Mouse (Mus musculus) CD4-positive naive resting alpha-beta T cell, adult 57 days (primary cell): Measurements from ENCODE around the gene Colgalt1. TPM values are rescaled to one million over a fixed set of nuclear protein-coding genes. Genes with fewer than 3 reads are reported as not detected.

Experiments used
- total RNA-seq: library from RNA; stranded (reverse); gene quantifications from one replicate; pipeline ENCODE4 v1.2.4, GENCODE M21; 2023

The Colgalt1 gene
- 56.7 TPM for total RNA-seq

GRCm38 (mm10) chr8:71610822-71611651 is at the start of gene Colgalt1:
Colgalt1 (plus strand) TSS chr8:71610998.

GRCm38 (mm10) chr8:71566501-71566900 is 44.3 kb upstream of the Colgalt1 start, which contains the start of gene Nxnl1:
Nxnl1 (minus strand) TSS chr8:71566601.

GRCm38 (mm10) chr8:71568387-71568937 is 42.3 kb upstream of the Colgalt1 start, which contains the start of gene Slc27a1:
Slc27a1 (plus strand) TSS chr8:71568882.

DNA sequence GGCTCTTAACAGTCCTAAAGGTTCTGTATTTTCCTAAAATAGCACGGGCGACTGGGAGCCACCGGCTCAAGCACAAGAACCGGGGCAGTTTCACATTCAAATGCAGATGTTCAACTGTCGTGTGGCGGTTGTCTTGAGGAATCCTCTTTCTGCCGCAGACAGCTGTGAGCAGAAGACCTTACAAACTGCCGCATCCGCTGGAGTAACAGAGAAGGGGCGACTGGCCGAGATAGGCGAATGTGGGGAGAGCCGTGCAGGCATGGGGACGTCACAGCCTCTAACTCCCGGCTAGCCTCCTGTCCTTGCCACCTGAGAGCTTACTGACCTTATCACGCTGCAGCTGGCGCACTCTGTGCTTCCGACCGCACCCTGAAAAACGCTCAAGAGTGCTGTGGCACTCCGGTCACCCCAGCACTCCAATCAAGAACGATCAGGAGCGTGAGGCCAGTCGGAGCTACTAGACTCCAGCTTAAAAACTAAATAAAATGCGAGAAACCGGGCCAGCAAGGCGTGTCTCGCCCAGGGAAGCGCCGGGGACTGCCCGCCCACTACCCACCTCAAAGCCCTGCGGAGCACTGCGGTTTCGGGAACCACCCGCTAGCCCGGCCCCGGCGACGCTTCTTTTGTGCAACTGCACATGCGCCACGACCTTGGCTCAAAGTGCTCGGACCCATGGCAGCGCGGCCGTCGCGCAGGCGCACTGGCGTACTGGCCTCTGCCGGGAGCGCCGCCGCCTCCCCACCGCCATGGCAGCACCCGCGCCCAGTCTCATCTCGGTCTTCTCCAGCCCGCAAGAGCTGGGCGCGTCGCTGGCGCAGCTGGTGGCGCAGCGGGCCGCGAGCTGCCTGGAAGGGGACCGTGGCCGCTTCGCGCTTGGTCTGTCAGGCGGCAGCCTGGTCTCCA is 19.1 kb upstream of the Colgalt1 start, which contains the start of gene Pgls:
Gene Pgls, plus strand, starts transcription at position 706 of the 903 bp plus-strand sequence.

DNA sequence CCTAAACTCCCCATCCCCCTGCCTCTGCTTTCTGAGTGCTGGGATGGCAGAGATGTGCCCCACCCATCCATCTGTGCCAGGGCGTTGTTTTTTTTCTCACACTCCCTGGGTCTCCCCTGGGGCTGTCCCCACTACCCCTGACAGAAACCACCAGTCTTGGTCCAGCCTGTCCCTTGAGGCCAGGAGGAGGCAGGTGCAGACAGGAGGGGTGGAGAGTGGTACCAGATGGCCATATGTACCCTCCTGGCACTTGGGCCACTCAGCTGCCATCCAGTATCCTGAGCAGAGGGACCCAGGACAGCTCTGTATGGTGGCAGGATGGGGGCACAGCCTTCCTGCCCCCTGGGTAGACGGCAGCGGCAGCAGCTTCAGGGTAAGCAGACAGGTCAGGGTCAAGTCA is 13.3 kb upstream of the Colgalt1 start, which contains the start of gene Fam129c:
Gene Fam129c, plus strand, starts transcription at position 198 of the 400 bp plus-strand sequence.

DNA sequence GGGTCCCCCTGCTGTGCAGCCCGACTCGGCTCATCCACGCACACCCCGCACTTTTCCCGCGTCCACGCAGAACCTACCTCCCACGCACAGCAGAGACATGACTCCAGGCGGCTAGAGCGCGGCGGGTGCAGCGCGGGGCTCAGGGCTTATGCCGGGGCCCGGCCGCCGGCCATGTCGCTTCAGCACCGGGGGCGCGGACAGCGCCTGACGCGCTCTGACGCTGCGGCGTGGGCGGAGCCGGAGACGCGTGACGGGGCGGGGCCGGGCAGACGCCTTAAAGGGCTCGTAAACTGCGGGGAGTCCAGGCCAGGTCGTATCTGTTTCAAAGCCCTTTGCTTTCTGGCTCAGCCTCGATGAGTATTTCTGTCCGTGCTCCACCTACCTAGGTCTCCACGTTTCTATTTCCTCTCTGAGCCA is 60.8 kb downstream of the Colgalt1 start, which contains the start of gene Unc13a:
Gene Unc13a, minus strand, starts transcription at position 209 of the 417 bp plus-strand sequence.

Other genes starting within 250 kb of the Colgalt1 start
- gene Use1, start 244.2 kb upstream of the Colgalt1 start, total RNA-seq: 295 TPM
- gene Ocel1, start 239.7 kb upstream of the Colgalt1 start, total RNA-seq: 19.0 TPM
- gene Nr2f6, start 229.0 kb upstream of the Colgalt1 start, total RNA-seq: 4.8 TPM
- 0.47 TPM for gene Ushbp1, start 215.2 kb upstream of the Colgalt1 start, total RNA-seq
- gene Babam1, start 214.1 kb upstream of the Colgalt1 start, total RNA-seq: 107 TPM
- gene Ankle1, start 205.0 kb upstream of the Colgalt1 start, total RNA-seq: 1.6 TPM
- 94.1 TPM for gene Abhd8, start 147.3 kb upstream of the Colgalt1 start, total RNA-seq
- gene Mrpl34, start 146.0 kb upstream of the Colgalt1 start, total RNA-seq: 33.8 TPM
- 106 TPM for gene Dda1, start 141.8 kb upstream of the Colgalt1 start, total RNA-seq
- 22.8 TPM for gene Ano8, start 125.0 kb upstream of the Colgalt1 start, total RNA-seq
- 15.5 TPM for gene Gtpbp3, start 122.9 kb upstream of the Colgalt1 start, total RNA-seq
- 2.1 TPM for gene Plvap, start 99.2 kb upstream of the Colgalt1 start, total RNA-seq
- not detected for gene Ccdc194, start 85.3 kb upstream of the Colgalt1 start, total RNA-seq
- gene Bst2, start 73.5 kb upstream of the Colgalt1 start, total RNA-seq: 38.1 TPM
- gene Mvb12a, start 68.1 kb upstream of the Colgalt1 start, total RNA-seq: 32.3 TPM
- 0.83 TPM for gene Tmem221, start 52.1 kb upstream of the Colgalt1 start, total RNA-seq
- not detected for gene Nxnl1, start 44.4 kb upstream of the Colgalt1 start, total RNA-seq
- gene Slc27a1, start 42.1 kb upstream of the Colgalt1 start, total RNA-seq: 6.5 TPM
- 50.8 TPM for gene Pgls, start 18.8 kb upstream of the Colgalt1 start, total RNA-seq
- 8.0 TPM for gene Fam129c, start 13.3 kb upstream of the Colgalt1 start, total RNA-seq
- 1.7 TPM for gene Unc13a, start 60.8 kb downstream of the Colgalt1 start, total RNA-seq
- 94.0 TPM for gene Jak3, start 65.3 kb downstream of the Colgalt1 start, total RNA-seq
- gene Insl3, start 78.2 kb downstream of the Colgalt1 start, total RNA-seq: 52.6 TPM
- gene B3gnt3, start 90.8 kb downstream of the Colgalt1 start, total RNA-seq: 0.30 TPM
- 112 TPM for gene Fcho1, start 114.7 kb downstream of the Colgalt1 start, total RNA-seq